Mouse (Mus musculus): ENCODE results near the gene Dmp1. TPM values are rescaled to one million over a fixed set of nuclear protein-coding genes. Genes with fewer than 3 reads are reported as not detected.

Gene Dmp1
- total RNA-seq (2021) = 1 to 10 TPM; 2.7 to 4.2 TPM
- long read RNA-seq, experiment 1, partial matches to known transcripts = 0 of 1 reads
- long read RNA-seq, experiment 1, other reads (novel, unspliced or antisense) = 0 of 1 reads
- long read RNA-seq, experiment 2, partial matches to known transcripts = 0 of 4 reads
- long read RNA-seq, experiment 2, other reads (novel, unspliced or antisense) = 0 of 4 reads

- DNase-seq = no peak
- intact Hi-C loops (cut with DNase I; ENCODE audit: low total_unique reads) = no loop called here
Observed at GRCm38 (mm10) chr5:104202351-104202750, at the start of gene Dmp1. Gene Dmp1 (plus strand): TSS chr5:104202613.

- intact Hi-C loops (cut with DNase I; ENCODE audit: low total_unique reads) = no loop called here
- DNase-seq = no peak
Observed at GRCm38 (mm10) chr5:104157701-104158100, 44.7 kb upstream of the Dmp1 start.

- no peak for DNase-seq
- intact Hi-C loops (cut with DNase I; ENCODE audit: low total_unique reads) = no loop called here
Observed at GRCm38 (mm10) chr5:104158332-104159052, 43.9 kb upstream of the Dmp1 start.

GRCm38 (mm10) chr5:104160581-104160980 is 41.8 kb upstream of the Dmp1 start:
- no peak for DNase-seq
- intact Hi-C loops (cut with DNase I; ENCODE audit: low total_unique reads) = no loop called here

- intact Hi-C loops (cut with DNase I; ENCODE audit: low total_unique reads) = no loop called here
- no peak for DNase-seq
Observed at GRCm38 (mm10) chr5:104161390-104161789, 41.0 kb upstream of the Dmp1 start.

GRCm38 (mm10) chr5:104163536-104163935 is 38.9 kb upstream of the Dmp1 start:
- intact Hi-C loops (cut with DNase I; ENCODE audit: low total_unique reads) = no loop called here

GRCm38 (mm10) chr5:104170412-104170811 is 32.0 kb upstream of the Dmp1 start, which contains the start of gene Dspp:
Gene Dspp (plus strand): TSS chr5:104170712.
- no peak for DNase-seq
- intact Hi-C loops (cut with DNase I; ENCODE audit: low total_unique reads) = no loop called here

More at GRCm38 (mm10) chr5:104163536-104163935, 38.9 kb upstream of the Dmp1 start:
- DNase-seq = no peak

- intact Hi-C loops (cut with DNase I; ENCODE audit: low total_unique reads) = no loop called here
- DNase-seq = no peak
Observed at GRCm38 (mm10) chr5:104173094-104173493, 29.3 kb upstream of the Dmp1 start.

GRCm38 (mm10) chr5:104183743-104184142 is 18.7 kb upstream of the Dmp1 start:
- DNase-seq = no peak
- intact Hi-C loops (cut with DNase I; ENCODE audit: low total_unique reads) = no loop called here

GRCm38 (mm10) chr5:104187281-104187680 is 15.1 kb upstream of the Dmp1 start:
- intact Hi-C loops (cut with DNase I; ENCODE audit: low total_unique reads) = no loop called here
- DNase-seq = no peak

- no peak for DNase-seq
- intact Hi-C loops (cut with DNase I; ENCODE audit: low total_unique reads) = no loop called here
Observed at GRCm38 (mm10) chr5:104195086-104195485, 7.3 kb upstream of the Dmp1 start.

GRCm38 (mm10) chr5:104201153-104201950 is 1.1 kb upstream of the Dmp1 start:
- intact Hi-C loops (cut with DNase I; ENCODE audit: low total_unique reads) = no loop called here

GRCm38 (mm10) chr5:104212531-104212930 is 10.1 kb downstream of the Dmp1 start:
- DNase-seq = no peak
- intact Hi-C loops (cut with DNase I; ENCODE audit: low total_unique reads) = loop anchor here (10.0 kb wide), 1 partner anchor 242 kb away; the partner anchor contains the start of gene Pkd2

More at GRCm38 (mm10) chr5:104201153-104201950, 1.1 kb upstream of the Dmp1 start:
- no peak for DNase-seq

- DNase-seq = no peak
- intact Hi-C loops (cut with DNase I; ENCODE audit: low total_unique reads) = loop anchor here (2.0 to 10.0 kb wide), 2 partner anchors 120 to 236 kb away; partner anchors contain the start of gene Pkd2
Observed at GRCm38 (mm10) chr5:104218926-104219325, 16.5 kb downstream of the Dmp1 start.

GRCm38 (mm10) chr5:104224299-104224698 is 21.9 kb downstream of the Dmp1 start:
- intact Hi-C loops (cut with DNase I; ENCODE audit: low total_unique reads) = no loop called here
- no peak for DNase-seq

- intact Hi-C loops (cut with DNase I; ENCODE audit: low total_unique reads) = no loop called here
- no peak for DNase-seq
Observed at GRCm38 (mm10) chr5:104224750-104225149, 22.3 kb downstream of the Dmp1 start.

GRCm38 (mm10) chr5:104228497-104228896 is 26.1 kb downstream of the Dmp1 start:
- intact Hi-C loops (cut with DNase I; ENCODE audit: low total_unique reads) = no loop called here
- no peak for DNase-seq

GRCm38 (mm10) chr5:104236741-104237140 is 34.3 kb downstream of the Dmp1 start:
- peak; percentile 4 for DNase-seq
- intact Hi-C loops (cut with DNase I; ENCODE audit: low total_unique reads) = no loop called here

GRCm38 (mm10) chr5:104239674-104240378 is 37.4 kb downstream of the Dmp1 start:
- intact Hi-C loops (cut with DNase I; ENCODE audit: low total_unique reads) = no loop called here
- DNase-seq = peak; percentile 31

- no peak for DNase-seq
- intact Hi-C loops (cut with DNase I; ENCODE audit: low total_unique reads) = no loop called here
Observed at GRCm38 (mm10) chr5:104244261-104244660, 41.8 kb downstream of the Dmp1 start.

Data from gastrocnemius, postnatal 14 days (tissue).